Mouse (Mus musculus) midbrain, embryonic 12.5 days (tissue): ENCODE data around the gene Arhgap44. TPM values are rescaled to one million over a fixed set of nuclear protein-coding genes. Genes with fewer than 3 reads are reported as not detected.

Source experiments
- ATAC-seq: fragments of 200-750 bp; cut with Nextera tagmentation; 2 replicates; pipeline ENCODE4 v1.8.0; 2017; ENCODE audit warnings: low read depth, moderate TSS enrichment, moderate library complexity; ENCODE audit not compliant: low FRiP score
- H3K27ac ChIP-seq: fragments of 300-500 bp; sonication (generic); replicated peaks from 2 replicates; pipeline ENCODE4 v1.5.1; 2016; ENCODE audit warnings: mild to moderate bottlenecking
- H3K27me3 ChIP-seq: fragments of 300-500 bp; sonication (generic); 2 replicates; pipeline ENCODE4 v1.6.1; 2016; ENCODE audit warnings: mild to moderate bottlenecking
- H3K36me3 ChIP-seq: fragments of 300-500 bp; sonication (generic); 2 replicates; pipeline ENCODE4 v1.6.1; 2016
- H3K4me1 ChIP-seq: fragments of 300-500 bp; sonication (generic); 2 replicates; pipeline ENCODE4 v1.6.1; 2016
- H3K4me2 ChIP-seq: fragments of 300-500 bp; sonication (generic); replicated peaks from 2 replicates; pipeline ENCODE4 v1.6.1; 2016; ENCODE audit warnings: mild to moderate bottlenecking, moderate library complexity
- H3K4me3 ChIP-seq: fragments of 300-500 bp; sonication (generic); 2 replicates; pipeline ENCODE4 v1.5.1; 2016; ENCODE audit warnings: mild to moderate bottlenecking
- H3K9ac ChIP-seq: fragments of 300-500 bp; sonication (generic); replicated peaks from 2 replicates; pipeline ENCODE4 v1.6.1; 2016; ENCODE audit warnings: mild to moderate bottlenecking, moderate library complexity
- H3K9me3 ChIP-seq: fragments of 300-500 bp; sonication (generic); 2 replicates; pipeline ENCODE4 v1.6.1; 2016; ENCODE audit warnings: mild to moderate bottlenecking
- WGBS: fragments of 180-500 bp; shearing (Covaris S2); methylation state at CpG from one replicate; pipeline ENCODE4 v1.1.7; 2016; 5-methylcytosine and 5-hydroxymethylcytosine counted together
- polyA plus RNA-seq: library from polyadenylated mRNA; unstranded; fragments of >200 nt; fragmentation: Nextera tagmentation; extraction: Ambion mirVana; gene quantifications from 2 replicates; pipeline ENCODE4 v1.2.1, GENCODE M21; 2016

The Arhgap44 gene
- polyA plus RNA-seq, 1 experiment from 2014 or later = 6.4 TPM

- WGBS = 88% methylated on average over 4 of the region's 4 CpGs
- H3K4me2 ChIP-seq = no peak overlapping the region
- ATAC-seq = no peak
- no peaks in the 10 kb centered on the region for H3K27me3 ChIP-seq
- no peak overlapping the region for H3K27ac ChIP-seq
- H3K36me3 ChIP-seq = no peaks in the 10 kb centered on the region
- no peak overlapping the region for H3K9ac ChIP-seq
- H3K9me3 ChIP-seq = no peaks in the 10 kb centered on the region
- H3K4me3 ChIP-seq = no peak overlapping the region
- no peaks in the 10 kb centered on the region for H3K4me1 ChIP-seq
These were observed 29.1 kb downstream of the Arhgap44 start for GRCm38 (mm10) chr11:65133661-65134060.

DNA sequence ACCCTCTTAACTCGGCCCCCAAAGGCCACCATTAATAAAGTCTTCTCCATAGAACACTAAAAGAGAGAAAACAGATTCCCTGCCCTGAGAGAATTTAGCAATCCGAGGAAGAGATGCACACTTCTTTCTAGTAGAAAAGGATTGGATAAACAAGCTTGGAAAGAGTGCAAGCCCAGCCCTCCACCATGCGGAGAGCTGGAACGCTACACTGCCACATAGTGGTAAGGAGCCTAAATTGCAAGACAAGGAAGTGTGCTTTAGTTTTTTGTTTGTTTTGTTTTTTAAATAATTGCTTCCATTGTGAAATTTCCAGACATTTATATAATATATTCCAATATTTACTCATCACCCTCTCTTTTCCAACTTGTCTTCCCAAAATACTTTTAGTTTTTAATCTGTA is 33.7 kb downstream of the Arhgap44 start:
- Histone ChIP-seq H3K9me3 (no peaks in the 10 kb centered on the region), H3K36me3 (no peaks in the 10 kb centered on the region), H3K4me1 (peaks cover 15% of the 10 kb centered on the region), H3K4me2 (no peak overlapping the region), H3K9ac (no peak overlapping the region), H3K27me3 (no peaks in the 10 kb centered on the region), H3K27ac (no peak overlapping the region), H3K4me3 (no peak overlapping the region)
- no peak for ATAC-seq
- WGBS = 85% methylated on average over 4 of the region's 4 CpGs

DNA sequence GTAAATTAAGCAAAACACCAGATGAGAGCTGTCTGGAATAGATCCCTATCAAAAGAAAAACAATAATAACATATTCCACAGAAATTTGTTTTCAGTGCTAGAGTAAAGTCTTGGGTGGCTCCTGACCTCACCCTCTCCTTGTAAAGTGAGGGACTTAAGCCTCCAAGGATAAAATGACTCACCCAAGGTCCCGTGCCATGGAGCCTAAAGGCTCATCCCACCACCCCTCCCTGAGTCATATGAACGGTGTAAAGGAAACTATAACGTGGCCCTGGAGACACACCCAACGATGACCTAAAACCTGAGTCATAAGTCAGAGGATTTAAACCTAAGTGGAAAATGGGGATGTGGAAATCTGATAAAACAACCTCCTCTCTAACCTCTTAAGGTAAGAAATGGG is 34.1 kb downstream of the Arhgap44 start:
- peaks cover 15% of the 10 kb centered on the region for H3K4me1 ChIP-seq
- no peaks in the 10 kb centered on the region for H3K36me3 ChIP-seq
- no peak overlapping the region for H3K9ac ChIP-seq
- ATAC-seq = no peak
- H3K4me3 ChIP-seq = no peak overlapping the region
- H3K9me3 ChIP-seq = no peaks in the 10 kb centered on the region
- 90% methylated on average over 4 of the region's 4 CpGs for WGBS
- H3K4me2 ChIP-seq = no peak overlapping the region
- no peak overlapping the region for H3K27ac ChIP-seq
- H3K27me3 ChIP-seq = no peaks in the 10 kb centered on the region

- Histone ChIP-seq H3K9ac (no peak overlapping the region), H3K4me1 (peaks cover 15% of the 10 kb centered on the region), H3K4me2 (no peak overlapping the region), H3K27ac (peak overlapping the region; percentile 52; the same call in 1 of the 2 replicates), H3K27me3 (no peaks in the 10 kb centered on the region), H3K36me3 (no peaks in the 10 kb centered on the region), H3K4me3 (no peak overlapping the region), H3K9me3 (no peaks in the 10 kb centered on the region)
- ATAC-seq = no peak
- 60% methylated on average over 9 of the region's 9 CpGs for WGBS
These were observed 36.2 kb downstream of the Arhgap44 start for GRCm38 (mm10) chr11:65126566-65126965.

DNA sequence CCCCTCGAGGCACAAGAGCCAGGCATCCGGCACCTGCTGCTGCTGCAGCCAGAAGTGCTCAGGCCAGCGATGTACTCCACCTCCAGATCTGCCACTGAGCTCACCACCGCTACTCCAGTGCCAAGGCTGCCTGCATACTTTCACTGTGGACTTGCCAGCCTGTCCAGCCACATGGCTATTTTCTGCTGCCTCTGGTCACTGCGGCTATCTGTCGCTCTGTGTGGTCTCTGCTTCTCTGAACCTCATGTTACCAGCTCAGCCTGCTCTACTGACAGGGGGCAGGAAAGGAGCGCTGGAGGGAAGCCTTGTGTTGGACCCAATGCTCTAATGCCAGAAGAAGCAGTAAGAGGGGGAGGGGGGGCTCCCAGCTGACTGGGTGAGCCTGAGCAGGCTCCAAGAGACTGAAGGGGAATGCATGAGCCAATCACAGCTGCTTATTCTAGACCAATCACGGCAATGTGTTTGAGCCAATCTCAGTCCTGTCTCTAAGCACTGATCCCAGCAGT is 37.8 kb downstream of the Arhgap44 start:
- Histone ChIP-seq H3K9me3 (no peaks in the 10 kb centered on the region), H3K27ac (no peak overlapping the region), H3K9ac (no peak overlapping the region), H3K4me1 (peaks cover 15% of the 10 kb centered on the region), H3K27me3 (no peaks in the 10 kb centered on the region), H3K4me2 (0 out of 2 replicates have a peak overlapping the region, but pooled peaks have one; percentile 10), H3K36me3 (no peaks in the 10 kb centered on the region), H3K4me3 (no peak overlapping the region)
- ATAC-seq = peak; percentile 91
- WGBS = 62% methylated on average over 8 of the region's 8 CpGs

- H3K4me3 ChIP-seq = no peak overlapping the region
- H3K36me3 ChIP-seq = no peaks in the 10 kb centered on the region
- H3K4me1 ChIP-seq = peaks cover 4% of the 10 kb centered on the region
- 81% methylated on average over 4 of the region's 4 CpGs for WGBS
- H3K4me2 ChIP-seq = no peak overlapping the region
- H3K27ac ChIP-seq = no peak overlapping the region
- ATAC-seq = no peak
- H3K27me3 ChIP-seq = no peaks in the 10 kb centered on the region
- no peak overlapping the region for H3K9ac ChIP-seq
- H3K9me3 ChIP-seq = no peaks in the 10 kb centered on the region
These were observed 42.5 kb downstream of the Arhgap44 start for GRCm38 (mm10) chr11:65120276-65120675.

GRCm38 (mm10) chr11:65115811-65116210 is 47.0 kb downstream of the Arhgap44 start:
- Histone ChIP-seq H3K4me1 (0 out of 2 replicates have a peak, but pooled peaks cover 10% of the 10 kb centered on the region), H3K9me3 (no peaks in the 10 kb centered on the region), H3K4me2 (no peak overlapping the region), H3K36me3 (no peaks in the 10 kb centered on the region), H3K27ac (no peak overlapping the region), H3K9ac (no peak overlapping the region), H3K4me3 (no peak overlapping the region), H3K27me3 (no peaks in the 10 kb centered on the region)
- 85% methylated on average over 6 of the region's 6 CpGs for WGBS
- no peak for ATAC-seq

DNA sequence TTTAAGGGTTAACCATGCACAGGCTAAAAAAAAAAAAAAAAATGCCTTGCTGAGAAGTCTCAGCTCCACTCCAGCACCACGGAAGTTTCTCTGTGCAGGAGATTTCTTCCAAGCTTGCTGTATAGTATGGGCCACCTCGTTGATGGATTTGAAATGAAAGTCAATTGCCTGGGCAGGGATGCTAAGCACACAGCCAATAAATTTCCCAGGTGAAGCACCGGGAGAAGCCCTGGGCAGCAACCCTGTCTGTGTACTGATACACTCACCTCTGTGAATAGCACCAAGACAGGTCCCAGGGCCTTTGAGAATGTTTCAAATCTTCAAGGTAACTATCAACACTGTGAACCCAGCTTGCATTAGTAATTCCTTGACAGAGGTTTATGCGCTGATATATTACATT is 50.7 kb downstream of the Arhgap44 start:
- Histone ChIP-seq H3K4me2 (no peak overlapping the region), H3K4me1 (0 out of 2 replicates have a peak, but pooled peaks cover 18% of the 10 kb centered on the region), H3K9me3 (no peaks in the 10 kb centered on the region), H3K27ac (no peak overlapping the region), H3K27me3 (no peaks in the 10 kb centered on the region), H3K9ac (no peak overlapping the region), H3K4me3 (no peak overlapping the region), H3K36me3 (no peaks in the 10 kb centered on the region)
- WGBS = 58% methylated on average over 4 of the region's 4 CpGs
- ATAC-seq = no peak

DNA sequence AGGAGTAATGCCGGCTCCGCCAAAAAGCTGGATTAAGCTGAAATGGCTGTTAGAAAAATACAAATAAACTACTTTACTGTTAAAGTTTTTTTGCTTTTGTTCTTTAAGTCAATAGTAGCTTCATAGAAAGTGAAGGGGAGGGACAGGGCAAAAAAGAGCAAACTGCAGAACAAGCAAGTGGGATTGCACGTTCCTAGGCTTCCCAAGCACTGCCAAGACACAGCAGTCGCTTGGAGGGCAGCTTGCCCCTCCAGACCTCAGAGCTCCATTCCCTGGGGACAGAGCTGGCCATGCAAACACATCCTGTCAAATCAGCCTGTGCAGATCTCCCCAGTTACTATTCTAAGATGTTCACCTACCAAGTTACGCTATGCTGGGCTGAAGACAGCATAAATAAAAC is 51.1 kb downstream of the Arhgap44 start:
- no peaks in the 10 kb centered on the region for H3K36me3 ChIP-seq
- no peaks in the 10 kb centered on the region for H3K9me3 ChIP-seq
- ATAC-seq = no peak
- H3K4me2 ChIP-seq = no peak overlapping the region
- H3K27ac ChIP-seq = no peak overlapping the region
- H3K27me3 ChIP-seq = no peaks in the 10 kb centered on the region
- no peak overlapping the region for H3K4me3 ChIP-seq
- no peak overlapping the region for H3K9ac ChIP-seq
- WGBS = 62% methylated on average over 5 of the region's 5 CpGs
- 0 out of 2 replicates have a peak, but pooled peaks cover 18% of the 10 kb centered on the region for H3K4me1 ChIP-seq

DNA sequence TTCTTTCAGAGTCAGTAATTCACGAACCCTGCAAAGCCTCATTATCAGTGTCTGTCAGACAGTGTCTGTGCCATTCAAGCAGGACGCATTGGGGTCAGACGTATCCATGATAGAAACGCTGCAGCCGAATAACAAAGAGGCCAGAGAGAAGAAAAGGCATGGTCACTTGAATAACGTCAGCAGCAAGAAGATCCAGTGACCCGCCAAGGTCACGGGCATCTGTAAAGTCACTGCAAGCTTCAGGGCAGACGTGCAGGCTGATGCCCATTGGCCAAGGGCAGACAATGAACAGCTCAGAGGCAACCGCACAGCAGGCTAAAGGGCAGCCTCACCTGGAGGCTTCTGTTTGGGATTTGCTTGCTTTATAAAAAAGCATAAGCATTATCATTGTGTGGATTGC is 52.7 kb downstream of the Arhgap44 start:
- no peak overlapping the region for H3K4me2 ChIP-seq
- ATAC-seq = no peak
- no peaks in the 10 kb centered on the region for H3K9me3 ChIP-seq
- 40% methylated on average over 10 of the region's 10 CpGs for WGBS
- H3K36me3 ChIP-seq = no peaks in the 10 kb centered on the region
- H3K4me1 ChIP-seq = 0 out of 2 replicates have a peak, but pooled peaks cover 18% of the 10 kb centered on the region
- no peak overlapping the region for H3K4me3 ChIP-seq
- H3K27me3 ChIP-seq = no peaks in the 10 kb centered on the region
- H3K27ac ChIP-seq = no peak overlapping the region
- no peak overlapping the region for H3K9ac ChIP-seq

DNA sequence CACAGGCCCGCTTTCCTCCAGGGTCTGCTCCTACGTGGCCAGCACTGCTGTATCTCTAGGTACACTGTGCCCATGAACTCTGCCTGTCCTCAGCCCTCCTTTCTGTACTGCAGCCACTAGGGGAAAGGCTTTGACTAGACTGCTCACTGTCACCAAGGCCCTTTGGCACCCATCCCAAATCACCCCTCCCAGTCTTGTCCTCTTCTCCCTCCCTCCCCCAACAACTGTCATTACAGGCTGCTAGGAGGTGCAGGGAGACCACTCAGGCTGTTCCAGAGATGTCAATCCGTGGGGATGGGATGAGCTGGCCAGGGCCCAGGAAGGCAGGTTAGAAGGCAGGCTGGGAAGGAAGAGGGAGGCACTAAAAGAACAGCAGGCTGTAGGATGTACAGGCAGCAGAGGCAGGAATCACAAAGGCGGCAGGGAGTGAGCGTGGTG is 55.0 kb downstream of the Arhgap44 start:
- 80% methylated on average over 5 of the region's 5 CpGs for WGBS
- no peaks in the 10 kb centered on the region for H3K9me3 ChIP-seq
- no peak overlapping the region for H3K27ac ChIP-seq
- 0 out of 2 replicates have a peak, but pooled peaks cover 18% of the 10 kb centered on the region for H3K4me1 ChIP-seq
- H3K4me3 ChIP-seq = no peak overlapping the region
- no peaks in the 10 kb centered on the region for H3K36me3 ChIP-seq
- H3K27me3 ChIP-seq = no peaks in the 10 kb centered on the region
- ATAC-seq = no peak
- H3K9ac ChIP-seq = no peak overlapping the region
- no peak overlapping the region for H3K4me2 ChIP-seq

DNA sequence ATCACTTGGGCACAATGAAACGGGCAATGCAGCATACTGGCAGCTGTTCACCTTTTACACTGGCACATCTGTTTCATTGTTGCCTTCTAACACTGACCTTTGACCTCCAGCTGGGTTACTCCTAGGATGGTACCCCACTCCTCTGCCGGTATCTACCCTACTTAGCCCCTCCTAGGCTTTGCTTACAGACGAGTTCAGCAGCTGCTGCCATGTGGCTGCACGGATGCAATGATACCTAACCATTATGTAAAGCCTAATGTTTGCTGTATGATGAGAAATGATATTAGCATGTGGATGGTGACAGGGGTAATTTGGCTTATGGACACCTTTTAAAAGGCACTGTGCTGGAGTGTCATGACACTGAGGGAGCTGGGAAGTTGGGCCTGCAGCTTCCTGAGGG is 55.6 kb downstream of the Arhgap44 start:
- H3K4me2 ChIP-seq = no peak overlapping the region
- no peaks in the 10 kb centered on the region for H3K9me3 ChIP-seq
- H3K4me3 ChIP-seq = no peak overlapping the region
- no peak overlapping the region for H3K9ac ChIP-seq
- ATAC-seq = no peak
- 78% methylated on average over 4 of the region's 4 CpGs for WGBS
- H3K27ac ChIP-seq = no peak overlapping the region
- no peaks in the 10 kb centered on the region for H3K27me3 ChIP-seq
- no peaks in the 10 kb centered on the region for H3K36me3 ChIP-seq
- H3K4me1 ChIP-seq = 0 out of 2 replicates have a peak, but pooled peaks cover 16% of the 10 kb centered on the region

DNA sequence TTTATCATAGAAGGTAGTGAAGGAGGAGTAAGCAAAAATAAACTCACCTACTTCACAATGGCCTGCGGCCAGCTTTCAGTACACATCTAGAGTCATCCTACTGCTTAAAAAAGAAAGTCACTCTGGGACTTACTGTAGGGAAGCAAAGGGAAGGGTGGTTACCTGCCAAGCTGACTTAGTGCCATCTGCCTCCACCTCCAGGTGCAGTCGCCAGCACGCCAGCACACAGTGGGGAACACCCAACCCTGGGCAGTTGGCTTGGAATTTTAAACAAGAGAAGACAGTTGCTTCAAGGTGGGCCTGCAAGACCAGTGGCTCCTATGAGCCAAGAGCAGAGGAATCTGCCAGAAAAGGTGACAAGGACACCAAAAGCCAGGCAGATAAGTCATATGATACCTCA is 58.7 kb downstream of the Arhgap44 start:
- Histone ChIP-seq H3K9me3 (no peaks in the 10 kb centered on the region), H3K36me3 (no peaks in the 10 kb centered on the region), H3K27me3 (no peaks in the 10 kb centered on the region), H3K4me1 (0 out of 2 replicates have a peak, but pooled peaks cover 6% of the 10 kb centered on the region), H3K4me3 (no peak overlapping the region), H3K9ac (no peak overlapping the region), H3K27ac (no peak overlapping the region), H3K4me2 (no peak overlapping the region)
- ATAC-seq = no peak
- 91% methylated on average over 3 of the region's 3 CpGs for WGBS
